Mouse (Mus musculus): Measurements from ENCODE around the gene Rara. TPM values are rescaled to one million over a fixed set of nuclear protein-coding genes. Genes with fewer than 3 reads are reported as not detected.

The Rara gene
- polyA plus RNA-seq, 1 experiment: 17.2 TPM

DNA sequence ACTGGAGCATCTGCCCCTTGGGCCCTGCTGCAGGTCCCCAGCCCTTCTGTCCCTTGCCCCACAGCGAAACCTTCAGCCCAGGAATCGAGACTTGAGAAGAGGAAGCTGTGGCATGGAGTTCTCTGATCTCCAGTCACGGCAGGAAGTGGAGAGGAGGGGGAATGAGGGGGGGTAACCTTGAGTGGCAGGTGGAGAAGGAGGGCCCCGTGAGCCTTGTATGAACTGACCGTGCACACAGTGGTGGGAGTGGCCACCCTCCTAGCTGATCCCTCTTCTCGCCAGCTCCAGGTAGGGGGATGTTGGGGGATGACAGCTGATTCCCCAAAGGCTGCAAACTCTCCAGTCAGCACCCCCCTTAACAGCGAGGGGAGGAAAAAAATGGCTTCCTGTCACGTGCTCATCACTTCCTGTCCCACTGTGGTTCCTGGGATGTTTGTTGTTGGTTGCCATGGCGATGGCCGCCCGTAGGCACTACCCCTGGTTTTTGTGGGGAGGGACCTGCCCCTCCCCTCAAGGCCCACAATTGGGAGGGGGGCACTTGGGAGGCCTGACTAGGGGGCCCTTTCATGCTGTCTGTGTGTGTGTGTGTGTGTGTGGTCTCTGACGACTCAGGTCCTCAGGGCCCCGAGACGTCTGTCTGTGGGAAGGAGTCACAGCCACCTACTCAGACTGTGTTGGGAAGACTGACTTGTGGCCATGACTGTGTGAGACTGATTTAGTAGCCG, 14.4 kb downstream of the Rara start:
- 2% methylated on average over 15 of the region's 15 CpGs for WGBS
- H3K4me1 ChIP-seq (ENCODE audit: control insufficient read depth, insufficient read depth, low read length): peaks cover 20% of the 10 kb centered on the region

DNA sequence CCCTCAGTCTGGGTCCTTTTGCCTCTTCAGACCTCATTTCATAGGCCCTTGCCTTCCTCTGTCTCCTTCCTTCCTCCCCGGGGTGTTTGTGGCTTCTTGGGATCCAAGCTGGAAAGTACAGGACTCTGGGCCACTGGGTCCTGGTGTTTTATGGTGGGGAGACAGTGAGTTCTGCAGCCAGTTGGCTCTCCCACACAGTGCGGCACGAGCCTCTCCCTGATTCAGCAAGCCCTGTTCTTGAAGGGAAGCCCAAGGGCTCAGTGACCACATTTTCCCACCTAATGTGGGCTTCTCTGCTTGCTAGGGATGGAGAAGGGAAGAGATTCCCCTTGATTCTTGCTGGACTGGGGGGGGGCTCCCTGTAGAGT, 14.9 kb downstream of the Rara start:
- WGBS: 9% methylated on average over 3 of the region's 3 CpGs
- Histone ChIP-seq H3K4me3 (replicated peaks; ENCODE audit: control insufficient read depth, low read depth, low read length) (peak overlapping the region; percentile 71), H3K4me1 (ENCODE audit: control insufficient read depth, insufficient read depth, low read length) (peaks cover 23% of the 10 kb centered on the region), H3K27ac (ENCODE audit: control insufficient read depth, insufficient read depth, low read depth, low read length, poor library complexity) (peak overlapping the region; percentile 81)
- TF ChIP-seq CTCF (IDR thresholded peaks at IDR 0.05; ENCODE audit: control insufficient read depth, insufficient read depth, low read length) (no peak), POLR2A (IDR thresholded peaks at IDR 0.05; ENCODE audit: borderline replicate concordance, control insufficient read depth, low read depth, low read length) (no peak)

More for the DNA sequence above, 14.4 kb downstream of the Rara start:
- TF ChIP-seq POLR2A (IDR thresholded peaks at IDR 0.05; ENCODE audit: borderline replicate concordance, control insufficient read depth, low read depth, low read length) (no peak), CTCF (IDR thresholded peaks at IDR 0.05; ENCODE audit: control insufficient read depth, insufficient read depth, low read length) (no peak)
- Histone ChIP-seq H3K27ac (ENCODE audit: control insufficient read depth, insufficient read depth, low read depth, low read length, poor library complexity) (peak overlapping the region; percentile 81), H3K4me3 (replicated peaks; ENCODE audit: control insufficient read depth, low read depth, low read length) (peak overlapping the region; percentile 71)

- peak overlapping the region; percentile 81 for H3K27ac ChIP-seq (ENCODE audit: control insufficient read depth, insufficient read depth, low read depth, low read length, poor library complexity)
- peak overlapping the region; percentile 44 for H3K4me3 ChIP-seq (replicated peaks; ENCODE audit: control insufficient read depth, low read depth, low read length)
- 30% methylated on average over 8 of the region's 8 CpGs for WGBS
- H3K4me1 ChIP-seq (ENCODE audit: control insufficient read depth, insufficient read depth, low read length): peaks cover 24% of the 10 kb centered on the region
- TF ChIP-seq POLR2A (IDR thresholded peaks at IDR 0.05; ENCODE audit: borderline replicate concordance, control insufficient read depth, low read depth, low read length) (0 out of 2 replicates have a peak, but pooled peaks have one; percentile 26), CTCF (IDR thresholded peaks at IDR 0.05; ENCODE audit: control insufficient read depth, insufficient read depth, low read length) (no peak)
These were observed 15.5 kb downstream of the Rara start for GRCm38 (mm10) chr11:98942923-98943641.

DNA sequence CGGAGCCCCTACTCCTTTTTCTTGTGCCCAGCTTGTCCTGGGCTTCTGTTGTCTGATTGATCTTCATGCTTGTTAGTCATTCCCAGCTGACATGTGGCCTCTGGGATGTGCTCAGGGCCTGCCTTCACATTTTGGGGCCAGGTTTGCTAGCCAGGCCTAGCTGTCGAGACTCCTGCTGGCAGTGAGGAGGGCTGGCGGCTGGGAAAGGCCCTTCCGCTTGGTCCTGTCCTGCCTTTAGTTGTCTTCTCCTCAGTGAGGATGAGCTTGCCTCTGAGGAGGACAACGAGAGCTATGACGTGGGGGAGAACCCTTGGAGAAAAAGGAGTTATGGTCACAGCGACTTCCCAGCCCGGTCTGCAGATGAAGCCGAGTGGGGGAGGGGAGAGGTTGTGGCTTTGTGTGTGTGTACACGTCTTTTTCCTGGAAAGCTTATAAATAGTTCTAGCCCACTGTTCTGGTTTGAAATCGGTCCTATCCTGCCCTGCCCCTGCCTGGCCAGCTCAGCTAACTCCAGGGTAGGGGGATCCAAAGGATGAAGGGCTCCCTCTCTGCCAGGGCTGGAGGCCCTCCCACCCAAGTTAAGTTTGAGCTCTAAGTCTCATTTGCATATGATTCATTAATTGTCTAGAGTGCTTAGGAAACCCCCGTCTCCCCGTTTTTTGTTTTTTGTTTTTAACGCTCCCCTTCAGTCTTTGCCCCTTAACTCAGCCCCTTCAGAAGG, 16.3 kb downstream of the Rara start:
- WGBS: 25% methylated on average over 14 of the region's 14 CpGs
- Histone ChIP-seq H3K4me1 (ENCODE audit: control insufficient read depth, insufficient read depth, low read length) (peaks cover 28% of the 10 kb centered on the region), H3K4me3 (replicated peaks; ENCODE audit: control insufficient read depth, low read depth, low read length) (peak overlapping the region; percentile 44), H3K27ac (ENCODE audit: control insufficient read depth, insufficient read depth, low read depth, low read length, poor library complexity) (peak overlapping the region; percentile 81)
- TF ChIP-seq POLR2A (IDR thresholded peaks at IDR 0.05; ENCODE audit: borderline replicate concordance, control insufficient read depth, low read depth, low read length) (no peak), CTCF (IDR thresholded peaks at IDR 0.05; ENCODE audit: control insufficient read depth, insufficient read depth, low read length) (no peak)

DNA sequence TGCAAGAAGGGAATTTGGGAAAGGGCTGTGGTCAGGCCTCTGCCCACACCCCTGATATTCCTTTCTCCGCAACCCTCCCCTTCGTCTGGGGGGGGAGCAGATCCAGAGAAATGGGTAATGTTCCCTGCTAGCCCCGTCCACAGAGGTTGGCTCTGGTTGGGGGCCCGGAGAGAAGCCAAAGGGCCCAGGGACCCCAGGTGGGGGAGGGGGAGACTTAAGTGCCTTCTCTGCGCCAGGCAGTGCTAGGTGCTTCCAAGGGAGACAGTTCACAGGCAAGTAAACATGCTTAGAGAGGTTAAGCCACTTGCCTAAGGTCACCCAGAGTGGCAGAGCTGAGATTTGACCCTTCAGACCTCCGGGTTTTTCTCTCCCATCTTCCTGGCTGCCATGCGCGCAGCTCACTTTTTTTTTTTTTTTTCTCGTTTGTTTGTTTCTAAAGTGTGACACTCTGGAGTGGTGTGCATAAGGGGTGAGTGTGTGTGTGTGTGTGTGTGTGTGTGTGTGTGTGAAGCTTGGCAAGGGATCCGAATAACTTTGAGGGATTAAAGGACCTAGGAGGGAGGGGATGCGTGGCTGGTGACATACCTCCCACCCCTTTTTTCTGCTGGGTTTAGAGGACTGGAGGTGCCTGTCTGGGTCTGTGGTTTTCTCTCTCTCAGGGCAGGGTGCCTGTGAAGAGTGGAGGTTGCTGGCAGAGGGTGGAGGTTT, 17.4 kb downstream of the Rara start:
- TF ChIP-seq CTCF (IDR thresholded peaks at IDR 0.05; ENCODE audit: control insufficient read depth, insufficient read depth, low read length): no peak
- TF ChIP-seq POLR2A (IDR thresholded peaks at IDR 0.05; ENCODE audit: borderline replicate concordance, control insufficient read depth, low read depth, low read length): no peak

GRCm38 (mm10) chr11:98945605-98945977, 18.0 kb downstream of the Rara start:
- Histone ChIP-seq H3K4me1 (ENCODE audit: control insufficient read depth, insufficient read depth, low read length) (peaks cover 33% of the 10 kb centered on the region), H3K4me3 (replicated peaks; ENCODE audit: control insufficient read depth, low read depth, low read length) (no peak overlapping the region), H3K27ac (ENCODE audit: control insufficient read depth, insufficient read depth, low read depth, low read length, poor library complexity) (peak overlapping the region; percentile 39; the same call in 1 of the 2 replicates)
- 38% methylated on average over 3 of the region's 3 CpGs for WGBS
- TF ChIP-seq POLR2A (IDR thresholded peaks at IDR 0.05; ENCODE audit: borderline replicate concordance, control insufficient read depth, low read depth, low read length) (no peak), CTCF (IDR thresholded peaks at IDR 0.05; ENCODE audit: control insufficient read depth, insufficient read depth, low read length) (no peak)

More for the DNA sequence above, 17.4 kb downstream of the Rara start:
- Histone ChIP-seq H3K4me3 (replicated peaks; ENCODE audit: control insufficient read depth, low read depth, low read length) (no peak overlapping the region), H3K4me1 (ENCODE audit: control insufficient read depth, insufficient read depth, low read length) (peaks cover 33% of the 10 kb centered on the region), H3K27ac (ENCODE audit: control insufficient read depth, insufficient read depth, low read depth, low read length, poor library complexity) (peak overlapping the region; percentile 81)
- WGBS: 43% methylated on average over 11 of the region's 11 CpGs

- H3K27ac ChIP-seq (ENCODE audit: control insufficient read depth, insufficient read depth, low read depth, low read length, poor library complexity): peak overlapping the region; percentile 72
- WGBS: 2% methylated on average over 18 of the region's 18 CpGs
- no peak overlapping the region for H3K4me3 ChIP-seq (replicated peaks; ENCODE audit: control insufficient read depth, low read depth, low read length)
- TF ChIP-seq POLR2A (IDR thresholded peaks at IDR 0.05; ENCODE audit: borderline replicate concordance, control insufficient read depth, low read depth, low read length) (no peak), CTCF (IDR thresholded peaks at IDR 0.05; ENCODE audit: control insufficient read depth, insufficient read depth, low read length) (no peak; the same call in 1 of the 2 replicates)
- peaks cover 33% of the 10 kb centered on the region for H3K4me1 ChIP-seq (ENCODE audit: control insufficient read depth, insufficient read depth, low read length)
These were observed 20.5 kb downstream of the Rara start for GRCm38 (mm10) chr11:98947969-98948569.
